Mouse (Mus musculus) intestine, postnatal 0 days (tissue): ENCODE measurements around the gene Gjc2. TPM values are rescaled to one million over a fixed set of nuclear protein-coding genes. Genes with fewer than 3 reads are reported as not detected.

Experiments used
- ATAC-seq: fragments of 200-750 bp; cut with Nextera tagmentation; 2 replicates; pipeline ENCODE4 v1.8.0; 2017; ENCODE audit warnings: mild to moderate bottlenecking, moderate TSS enrichment, moderate library complexity
- H3K27ac ChIP-seq: fragments of 300-500 bp; sonication (generic); 2 replicates; pipeline ENCODE4 v1.5.1; 2014; ENCODE audit warnings: mild to moderate bottlenecking, low read depth, low read length, moderate library complexity
- H3K27me3 ChIP-seq: fragments of 300-500 bp; sonication (generic); replicated peaks from 2 replicates; pipeline ENCODE4 v1.6.1; 2014; ENCODE audit warnings: low read length, mixed read lengths; ENCODE audit not compliant: control insufficient read depth, insufficient read depth
- H3K36me3 ChIP-seq: fragments of 300-500 bp; sonication (generic); 2 replicates; pipeline ENCODE4 v1.6.1; 2014; ENCODE audit warnings: mild to moderate bottlenecking, moderate library complexity; ENCODE audit not compliant: control insufficient read depth, insufficient read depth
- H3K4me1 ChIP-seq: fragments of 300-500 bp; sonication (generic); replicated peaks from 2 replicates; pipeline ENCODE4 v1.6.1; 2014; ENCODE audit warnings: antibody characterized with exemption, low read length, mixed read lengths; ENCODE audit not compliant: control insufficient read depth, insufficient read depth
- H3K4me2 ChIP-seq: fragments of 300-500 bp; sonication (generic); replicated peaks from 2 replicates; pipeline ENCODE4 v1.6.1; 2014; ENCODE audit warnings: low read depth, mild to moderate bottlenecking, moderate library complexity
- H3K4me3 ChIP-seq: fragments of 300-500 bp; sonication (generic); 2 replicates; pipeline ENCODE4 v1.5.1; 2014; ENCODE audit warnings: low read depth, low read length
- H3K9ac ChIP-seq: fragments of 300-500 bp; sonication (generic); 2 replicates; pipeline ENCODE4 v1.6.1; 2014; ENCODE audit warnings: mild to moderate bottlenecking, low read depth, low read length
- H3K9me3 ChIP-seq: fragments of 300-500 bp; sonication (generic); 2 replicates; pipeline ENCODE4 v1.6.1; 2016; ENCODE audit warnings: mixed run types; ENCODE audit not compliant: control insufficient read depth
- CTCF ChIP-seq: sonication (generic); IDR thresholded peaks from 2 replicates; pipeline ENCODE4 v1.5.1; 2016; ENCODE audit warnings: low read depth, mild to moderate bottlenecking, control low read depth, antibody characterized with exemption, moderate library complexity
- WGBS: fragments of 180-500 bp; shearing (Covaris S2); extraction: QIAGEN DNeasy Blood & Tissue Kit; methylation state at CpG from one replicate; pipeline ENCODE4 v1.1.7; 2014; 5-methylcytosine and 5-hydroxymethylcytosine counted together
- polyA plus RNA-seq: library from polyadenylated mRNA; unstranded; fragments of >200 nt; fragmentation: Nextera tagmentation; extraction: Ambion mirVana; gene quantifications from 2 replicates; pipeline ENCODE4 v1.2.1, GENCODE M21; 2015

Gene Gjc2
- polyA plus RNA-seq, 1 experiment from 2014 or later, result 2.2 TPM

GRCm38 (mm10) chr11:59210020-59210419, 27.0 kb upstream of the Gjc2 start:
- no peak for ATAC-seq
- H3K9ac ChIP-seq, result no peak overlapping the region
- 0 out of 2 replicates have a peak, but pooled peaks cover 3% of the 10 kb centered on the region for H3K4me1 ChIP-seq
- H3K27ac ChIP-seq, result peak overlapping the region; percentile 97; the same call in 1 of the 2 replicates
- no peak overlapping the region for H3K4me3 ChIP-seq
- TF ChIP-seq CTCF, result no peak
- no peak overlapping the region for H3K4me2 ChIP-seq
- 57% methylated on average over 4 of the region's 4 CpGs for WGBS
- H3K36me3 ChIP-seq, result peaks cover 47% of the 10 kb centered on the region
- H3K9me3 ChIP-seq, result no peaks in the 10 kb centered on the region
- no peaks in the 10 kb centered on the region for H3K27me3 ChIP-seq

GRCm38 (mm10) chr11:59209580-59209979, 26.6 kb upstream of the Gjc2 start:
- Histone ChIP-seq H3K4me3 (peak overlapping the region; percentile 90; the same call in 1 of the 2 replicates), H3K4me2 (peak overlapping the region; percentile 85), H3K9me3 (no peaks in the 10 kb centered on the region), H3K4me1 (0 out of 2 replicates have a peak, but pooled peaks cover 3% of the 10 kb centered on the region), H3K36me3 (peaks cover 49% of the 10 kb centered on the region), H3K9ac (0 out of 2 replicates have a peak overlapping the region, but pooled peaks have one; percentile 34), H3K27ac (peak overlapping the region; percentile 97), H3K27me3 (no peaks in the 10 kb centered on the region)
- TF ChIP-seq CTCF, result no peak
- no peak for ATAC-seq
- WGBS, result 52% methylated on average over 5 of the region's 5 CpGs

GRCm38 (mm10) chr11:59209003-59209441, 26.0 kb upstream of the Gjc2 start:
- Histone ChIP-seq H3K27me3 (no peaks in the 10 kb centered on the region), H3K36me3 (peaks cover 49% of the 10 kb centered on the region), H3K27ac (peak overlapping the region; percentile 97), H3K9ac (peak overlapping the region; percentile 83), H3K4me3 (peak overlapping the region; percentile 90), H3K4me2 (peak overlapping the region; percentile 85), H3K4me1 (0 out of 2 replicates have a peak, but pooled peaks cover 3% of the 10 kb centered on the region), H3K9me3 (no peaks in the 10 kb centered on the region)
- TF ChIP-seq CTCF, result peak; percentile 86
- WGBS, result 8% methylated on average over 18 of the region's 18 CpGs
- ATAC-seq, result peak; percentile 68

GRCm38 (mm10) chr11:59208153-59208831, 25.3 kb upstream of the Gjc2 start, which contains the start of gene 2310033P09Rik:
Gene 2310033P09Rik, plus strand, starts transcription at chr11:59208321.
- H3K4me1 ChIP-seq, result 0 out of 2 replicates have a peak, but pooled peaks cover 3% of the 10 kb centered on the region

GRCm38 (mm10) chr11:59202081-59202995, 19.3 kb upstream of the Gjc2 start, which contains the start of gene Mrpl55:
Gene Mrpl55, plus strand, starts transcription at chr11:59202486.
- Histone ChIP-seq H3K27ac (peak within 1 kb of the TSS; percentile 64), H3K9me3 (no peaks in the 10 kb centered on the region), H3K36me3 (peaks cover 23% of the 10 kb centered on the region), H3K4me2 (peak within 1 kb of the TSS; percentile 87), H3K4me1 (peaks cover 9% of the 10 kb centered on the region; the same call in 1 of the 2 replicates), H3K27me3 (no peaks in the 10 kb centered on the region), H3K4me3 (peak within 1 kb of the TSS; percentile 92), H3K9ac (peak within 1 kb of the TSS; percentile 81)
- under 1% methylated on average over 63 of the region's 63 CpGs for WGBS
- no peak for TF ChIP-seq CTCF
- ATAC-seq, result peak; percentile 91

More at GRCm38 (mm10) chr11:59208153-59208831, 25.3 kb upstream of the Gjc2 start, which contains the start of gene 2310033P09Rik:
- Histone ChIP-seq H3K36me3 (peaks cover 49% of the 10 kb centered on the region), H3K27me3 (no peaks in the 10 kb centered on the region), H3K9me3 (no peaks in the 10 kb centered on the region), H3K27ac (peak within 1 kb of the TSS; percentile 97), H3K4me3 (peak within 1 kb of the TSS; percentile 90), H3K9ac (peak within 1 kb of the TSS; percentile 83), H3K4me2 (peak within 1 kb of the TSS; percentile 85)
- WGBS, result under 1% methylated on average over 67 of the region's 67 CpGs
- peak; percentile 74 for ATAC-seq
- TF ChIP-seq CTCF, result peak; percentile 25; the same call in 1 of the 2 replicates
